ENCODE assay signal across 9 mouse cellular contexts in the genomic region with DNA sequence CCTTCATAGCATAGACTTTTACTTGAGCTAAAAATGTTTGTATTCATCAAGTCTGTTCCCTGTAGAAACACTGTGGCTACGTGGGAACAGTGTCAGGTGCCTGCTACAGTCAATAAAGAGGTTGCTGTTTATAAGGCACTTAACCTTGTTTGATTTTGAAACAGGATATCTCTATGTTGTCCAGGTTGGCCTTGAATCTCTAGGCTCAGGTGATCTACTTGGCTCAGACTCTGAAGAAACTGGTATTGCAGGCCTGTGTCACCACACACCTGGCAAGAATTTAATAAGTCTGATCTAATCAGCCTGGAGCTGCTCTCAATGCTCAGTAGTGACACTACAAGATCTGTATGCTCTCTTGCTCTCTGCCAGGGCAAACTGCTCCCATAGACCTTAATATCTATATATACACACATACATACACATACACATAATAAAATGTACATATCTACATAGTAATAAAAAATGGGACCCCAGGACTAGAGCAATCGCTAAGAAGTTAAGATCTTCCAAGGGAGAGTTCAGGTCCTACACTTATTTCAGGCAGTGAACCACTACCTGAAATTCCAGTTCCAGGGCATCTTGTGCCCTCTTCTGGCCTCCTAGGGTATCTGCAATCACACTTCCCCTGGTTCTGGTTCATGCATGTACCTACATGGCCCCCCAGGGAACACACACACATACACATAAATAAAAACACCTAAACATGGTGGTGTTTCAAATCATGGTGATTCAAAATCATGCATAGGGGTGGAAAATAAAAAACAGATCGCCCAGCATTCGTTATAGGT. TPM values are rescaled to one million over a fixed set of nuclear protein-coding genes. Genes with fewer than 3 reads are reported as not detected.
A peak's percentile ranks its signal among the peaks of the same experiment; 100 is the strongest.
DNase-seq lines count a peak whose midpoint lies in the region; ATAC-seq lines count a peak whose summit lies in the region.
"Had no signal": no experiment of that assay in that cellular context is flagged by ENCODE, and none has a peak within 500 bp of the region (broad histone marks: within the 10 kb centered on the region; RNA-seq: fewer than 3 reads in every experiment).

No protein-coding gene starts in this region.

- peak; percentile 57 to 64; a peak in 3 of 4 replicates for ATAC-seq in hematopoietic stem cell, adult 5-6 weeks (replicated peaks in 1 of 2; ENCODE audit: insufficient read depth in 1 of 2, low FRiP score in 2 of 2, low TSS enrichment in 1 of 2, low read depth in 1 of 2, poor library complexity in 2 of 2, severe bottlenecking in 2 of 2)
- ATAC-seq in liver, embryonic 16.5 days (ENCODE audit: low read depth) = 0 out of 2 replicates have a peak, but pooled peaks have one; percentile 27
- peak; percentile 78; the same call in 1 of the 2 replicates for ATAC-seq in stomach, embryonic 15.5 days (ENCODE audit: insufficient read depth, low FRiP score, low read depth)

- no peaks in the 10 kb centered on the region for H3K27me3 ChIP-seq in liver, embryonic 16.5 days (ENCODE audit: control insufficient read depth, insufficient read depth, low read depth, low read length)
- H3K27me3 ChIP-seq in stomach, embryonic 15.5 days (replicated peaks) = no peaks in the 10 kb centered on the region

- H3K9me3 ChIP-seq in liver, embryonic 16.5 days (replicated peaks; ENCODE audit: control insufficient read depth, low read length) = no peaks in the 10 kb centered on the region
- no peaks in the 10 kb centered on the region for H3K9me3 ChIP-seq in stomach, embryonic 15.5 days

- H3K4me3 ChIP-seq in liver, embryonic 16.5 days (ENCODE audit: low read depth, low read length) = no peak overlapping the region
- H3K4me3 ChIP-seq in stomach, embryonic 15.5 days (replicated peaks) = no peak overlapping the region
- H3K4me3 ChIP-seq: erythroblast, embryonic 14.5 days had no signal

- DNase-seq in layer of hippocampus, adult 11-12 months (ENCODE audit: low spot score) = peak; percentile 27
- DNase-seq in layer of hippocampus, adult 9-10 months (ENCODE audit: low spot score) = no peak
- peak; percentile 23 to 52 for DNase-seq in CD8-positive naive resting alpha-beta T cell, adult 2 months (ENCODE audit: low read depth in 2 of 2, low spot score in 2 of 2)
- DNase-seq in T-cell, adult 2 months (ENCODE audit: low spot score) = peak; percentile 46
- DNase-seq in gastrocnemius, postnatal 36 days = no peak

- no peaks in the 10 kb centered on the region for H3K36me3 ChIP-seq in liver, embryonic 16.5 days (ENCODE audit: control insufficient read depth, insufficient read depth)
- no peaks in the 10 kb centered on the region for H3K36me3 ChIP-seq in stomach, embryonic 15.5 days

- intact Hi-C loops in gastrocnemius, postnatal 36 days (cut with DNase I) = loop anchor here (2.0 kb wide), 1 partner anchor 50 kb away; no protein-coding TSS in a partner anchor

- H3K4me2 ChIP-seq in liver, embryonic 16.5 days (ENCODE audit: low read depth, low read length) = no peak overlapping the region
- no peak overlapping the region for H3K4me2 ChIP-seq in stomach, embryonic 15.5 days

- whole genome bisulfite sequencing in liver, embryonic 16.5 days (ENCODE audit: insufficient replicate concordance) = 5% methylated on average over 4 of the region's 4 CpGs
- 15% methylated on average over 4 of the region's 4 CpGs for WGBS in stomach, embryonic 15.5 days

- no peaks in the 10 kb centered on the region for H3K4me1 ChIP-seq in liver, embryonic 16.5 days (ENCODE audit: control insufficient read depth, low read depth, low read length)
- H3K4me1 ChIP-seq in stomach, embryonic 15.5 days = no peaks in the 10 kb centered on the region

- no peak overlapping the region for H3K9ac ChIP-seq in liver, embryonic 16.5 days (ENCODE audit: low read depth, low read length)
- no peak overlapping the region for H3K9ac ChIP-seq in stomach, embryonic 15.5 days

- no peak overlapping the region for H3K27ac ChIP-seq in liver, embryonic 16.5 days (ENCODE audit: low read length)
- H3K27ac ChIP-seq in stomach, embryonic 15.5 days = peak overlapping the region; percentile 65; the same call in 1 of the 2 replicates

RNA-seq across cellular contexts. Expression of a gene that starts 6.3 kb away (rescaled TPM):
- total RNA-seq in hematopoietic stem cell, adult 5-6 weeks (2017) = 6.2 and 6.6 TPM in 2 replicates
- polyA plus RNA-seq in liver, embryonic 16.5 days (2015; fragmentation: Nextera tagmentation; extraction: Ambion mirVana) = 4.2 and 5.8 TPM in 2 replicates
- 156 and 197 TPM in 2 replicates for polyA plus RNA-seq in stomach, embryonic 15.5 days (2015; fragmentation: Nextera tagmentation; extraction: Ambion mirVana)
- 10 to 100 TPM in 1 of 2 experiments, 1 to 10 TPM in 1; 8.5 to 11.9 TPM for total RNA-seq in gastrocnemius, postnatal 36 days (2021)

RNA-seq across cellular contexts. Expression of a gene that starts 12.2 kb away (rescaled TPM):
- 33.2 and 46.9 TPM in 2 replicates for total RNA-seq in hematopoietic stem cell, adult 5-6 weeks (2017)
- polyA plus RNA-seq in liver, embryonic 16.5 days (2015; fragmentation: Nextera tagmentation; extraction: Ambion mirVana) = 20.8 and 28.6 TPM in 2 replicates
- 43.5 and 53.8 TPM in 2 replicates for polyA plus RNA-seq in stomach, embryonic 15.5 days (2015; fragmentation: Nextera tagmentation; extraction: Ambion mirVana)
- total RNA-seq in gastrocnemius, postnatal 36 days (2021) = 10 to 100 TPM; 29.3 to 33.2 TPM

RNA-seq across cellular contexts. Expression of a gene that starts 39.3 kb away (rescaled TPM):
- total RNA-seq in hematopoietic stem cell, adult 5-6 weeks (2017) = 8.2 and 17.1 TPM in 2 replicates
- polyA plus RNA-seq in liver, embryonic 16.5 days (2015; fragmentation: Nextera tagmentation; extraction: Ambion mirVana) = 69.5 and 88.7 TPM in 2 replicates
- 7.1 and 9.7 TPM in 2 replicates for polyA plus RNA-seq in stomach, embryonic 15.5 days (2015; fragmentation: Nextera tagmentation; extraction: Ambion mirVana)
- 10 to 100 TPM; 15.7 to 21.0 TPM for total RNA-seq in gastrocnemius, postnatal 36 days (2021)
- polyA plus RNA-seq: erythroblast, embryonic 14.5 days had no signal

RNA-seq across cellular contexts. Expression of a gene that starts 42.2 kb away (rescaled TPM):
- total RNA-seq in hematopoietic stem cell, adult 5-6 weeks (2017) = 3.2 and 3.6 TPM in 2 replicates
- polyA plus RNA-seq in liver, embryonic 16.5 days (2015; fragmentation: Nextera tagmentation; extraction: Ambion mirVana) = 0.09 and 0.27 TPM in 2 replicates
- 0.13 and 0.26 TPM in 2 replicates for polyA plus RNA-seq in stomach, embryonic 15.5 days (2015; fragmentation: Nextera tagmentation; extraction: Ambion mirVana)
- total RNA-seq in gastrocnemius, postnatal 36 days (2021) = not detected
- polyA plus RNA-seq: erythroblast, embryonic 14.5 days had no signal

RNA-seq across cellular contexts. Expression of a gene that starts 51.3 kb away (rescaled TPM):
- total RNA-seq in hematopoietic stem cell, adult 5-6 weeks (2017) = 26.1 and 57.4 TPM in 2 replicates
- polyA plus RNA-seq in liver, embryonic 16.5 days (2015; fragmentation: Nextera tagmentation; extraction: Ambion mirVana) = 11.7 and 11.9 TPM in 2 replicates
- polyA plus RNA-seq in stomach, embryonic 15.5 days (2015; fragmentation: Nextera tagmentation; extraction: Ambion mirVana) = 30.4 and 33.1 TPM in 2 replicates
- 10 to 100 TPM; 10.7 to 11.0 TPM for total RNA-seq in gastrocnemius, postnatal 36 days (2021)

Comparison
In these comparisons a context has a peak if more than half of its experiments do, and no peak if none do; other contexts are left out.
1. DNase-seq: peak in layer of hippocampus, adult 11-12 months (single experiment), CD8-positive naive resting alpha-beta T cell, adult 2 months (2 of 2) and T-cell, adult 2 months (single experiment); none in layer of hippocampus, adult 9-10 months (single experiment) and gastrocnemius, postnatal 36 days (0 of 2).
2. ATAC-seq: peak in every context shown above with its lines; median percentile 78 in stomach, embryonic 15.5 days; 60 in hematopoietic stem cell, adult 5-6 weeks; 27 in liver, embryonic 16.5 days.